In the genomic region with DNA sequence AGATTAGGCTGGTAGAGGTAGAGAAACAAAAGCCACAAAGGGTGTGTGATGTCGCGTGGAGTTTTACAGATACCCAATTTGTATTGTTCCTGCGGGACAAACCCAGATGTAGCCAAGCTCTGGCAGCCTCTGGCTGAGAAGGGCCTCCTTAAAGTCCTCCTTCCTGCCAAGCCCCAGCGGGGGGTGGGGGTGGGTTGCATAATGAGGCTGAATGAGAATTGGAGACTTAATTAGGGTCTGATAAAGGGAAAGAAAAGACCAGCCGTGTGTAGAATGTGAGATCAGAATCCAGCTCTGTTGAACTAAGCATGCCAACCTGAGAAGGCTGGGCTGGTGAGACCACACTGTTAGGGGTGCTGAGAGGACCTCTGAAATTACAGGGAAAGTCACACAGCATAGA, we compare ENCODE assay signal across 10 mouse cellular contexts.
DNase-seq lines count a peak whose midpoint lies in the region; ATAC-seq lines count a peak whose summit lies in the region.
"Had no signal": no experiment of that assay in that cellular context is flagged by ENCODE, and none has a peak within 500 bp of the region (broad histone marks: within the 10 kb centered on the region; RNA-seq: fewer than 3 reads in every experiment).

No protein-coding gene starts in this region.

- no peaks in the 10 kb centered on the region for H3K36me3 ChIP-seq in midbrain, embryonic 12.5 days
- H3K36me3 ChIP-seq: embryonic facial prominence, embryonic 15.5 days had no signal

- peak overlapping the region; percentile 17; the same call in 1 of the 2 replicates for H3K4me2 ChIP-seq in midbrain, embryonic 12.5 days (replicated peaks)
- H3K4me2 ChIP-seq: embryonic facial prominence, embryonic 15.5 days had no signal

- no peaks in the 10 kb centered on the region for H3K27me3 ChIP-seq in midbrain, embryonic 12.5 days
- H3K27me3 ChIP-seq: embryonic facial prominence, embryonic 15.5 days had no signal

- under 1% methylated on average over 5 of the region's 5 CpGs for WGBS in midbrain, embryonic 12.5 days

- H3K27ac ChIP-seq in midbrain, embryonic 12.5 days (replicated peaks), result peak overlapping the region; percentile 52
- H3K27ac ChIP-seq: embryonic facial prominence, embryonic 15.5 days had no signal

- peaks cover 18% of the 10 kb centered on the region for H3K4me1 ChIP-seq in midbrain, embryonic 12.5 days

- H3K9ac ChIP-seq in midbrain, embryonic 12.5 days (replicated peaks), result no peak overlapping the region
- H3K9ac ChIP-seq: embryonic facial prominence, embryonic 15.5 days had no signal

- peak; percentile 55 for ATAC-seq in frontal cortex, adult (ENCODE audit: low TSS enrichment)
- ATAC-seq in midbrain, embryonic 12.5 days (ENCODE audit: low FRiP score, low read depth), result peak; percentile 91
- no peak for ATAC-seq in megakaryocyte, adult 5-6 weeks (ENCODE audit: poor library complexity, severe bottlenecking)
- ATAC-seq: intestine, postnatal 0 days had no signal

- no peak overlapping the region for H3K4me3 ChIP-seq in midbrain, embryonic 12.5 days
- H3K4me3 ChIP-seq: embryonic facial prominence, embryonic 15.5 days had no signal

- H3K9me3 ChIP-seq in midbrain, embryonic 12.5 days, result no peaks in the 10 kb centered on the region
- H3K9me3 ChIP-seq: embryonic facial prominence, embryonic 15.5 days had no signal

- no peak for DNase-seq in frontal cortex, postnatal 25 days (ENCODE audit: low spot score in 2 of 2)
- DNase-seq in brain, embryonic 18.5 days (ENCODE audit: low read depth, low spot score), result peak; percentile 58
- DNase-seq in frontal cortex, postnatal 10 days (ENCODE audit: low spot score in 2 of 2), result peak; percentile 24 to 49
- DNase-seq in adrenal gland, postnatal 10 days, result no peak
- no peak for DNase-seq in adipocyte (ENCODE audit: low spot score)

Comparison
In these comparisons a context has a peak if more than half of its experiments do, and no peak if none do; other contexts are left out.
1. DNase-seq: peak in brain, embryonic 18.5 days (single experiment) and frontal cortex, postnatal 10 days (2 of 2); none in frontal cortex, postnatal 25 days (0 of 2), adrenal gland, postnatal 10 days (single experiment) and adipocyte (single experiment).